Mouse (Mus musculus): ENCODE measurements around the gene Dach1.

The Dach1 gene

GRCm38 (mm10) chr14:98108764-98109163 is 60.8 kb downstream of the Dach1 start:
- no peak for DNase-seq

GRCm38 (mm10) chr14:98106208-98106607 is 63.4 kb downstream of the Dach1 start:
- DNase-seq, result no peak

- no peak for DNase-seq
Measured at GRCm38 (mm10) chr14:98104314-98104955, 65.1 kb downstream of the Dach1 start.

GRCm38 (mm10) chr14:98095229-98095628 is 74.3 kb downstream of the Dach1 start:
- no peak for DNase-seq

GRCm38 (mm10) chr14:98089246-98089645 is 80.3 kb downstream of the Dach1 start:
- DNase-seq, result no peak

- DNase-seq, result no peak
Measured at GRCm38 (mm10) chr14:98087355-98087754, 82.2 kb downstream of the Dach1 start.

GRCm38 (mm10) chr14:98086794-98087193 is 82.8 kb downstream of the Dach1 start:
- no peak for DNase-seq

GRCm38 (mm10) chr14:98085141-98085540 is 84.4 kb downstream of the Dach1 start:
- no peak for DNase-seq

GRCm38 (mm10) chr14:98084720-98085119 is 84.8 kb downstream of the Dach1 start:
- no peak for DNase-seq

GRCm38 (mm10) chr14:98083419-98083818 is 86.1 kb downstream of the Dach1 start:
- DNase-seq, result no peak

- DNase-seq, result no peak
Measured at GRCm38 (mm10) chr14:98080014-98080413, 89.6 kb downstream of the Dach1 start.

GRCm38 (mm10) chr14:98077996-98078395 is 91.6 kb downstream of the Dach1 start:
- DNase-seq, result no peak

- no peak for DNase-seq
Measured at GRCm38 (mm10) chr14:98073421-98074080, 96.0 kb downstream of the Dach1 start.

GRCm38 (mm10) chr14:98072647-98073420 is 96.7 kb downstream of the Dach1 start:
- DNase-seq, result no peak

- no peak for DNase-seq
Measured at GRCm38 (mm10) chr14:98071877-98072276, 97.7 kb downstream of the Dach1 start.

- no peak for DNase-seq
Measured at GRCm38 (mm10) chr14:98067273-98067905, 102.2 kb downstream of the Dach1 start.

GRCm38 (mm10) chr14:98064190-98064589 is 105.4 kb downstream of the Dach1 start:
- DNase-seq, result no peak

GRCm38 (mm10) chr14:98049329-98049728 is 120.2 kb downstream of the Dach1 start:
- DNase-seq, result no peak

GRCm38 (mm10) chr14:98048403-98048802 is 121.2 kb downstream of the Dach1 start:
- DNase-seq, result no peak

- DNase-seq, result no peak
Measured at GRCm38 (mm10) chr14:98047670-98048069, 121.9 kb downstream of the Dach1 start.

GRCm38 (mm10) chr14:98046960-98047359 is 122.6 kb downstream of the Dach1 start:
- DNase-seq, result no peak

GRCm38 (mm10) chr14:98038524-98038923 is 131.0 kb downstream of the Dach1 start:
- no peak for DNase-seq

- DNase-seq, result no peak
Measured at GRCm38 (mm10) chr14:98037175-98037574, 132.4 kb downstream of the Dach1 start.
